Mouse (Mus musculus): ENCODE results near the gene Samd4.

DNA sequence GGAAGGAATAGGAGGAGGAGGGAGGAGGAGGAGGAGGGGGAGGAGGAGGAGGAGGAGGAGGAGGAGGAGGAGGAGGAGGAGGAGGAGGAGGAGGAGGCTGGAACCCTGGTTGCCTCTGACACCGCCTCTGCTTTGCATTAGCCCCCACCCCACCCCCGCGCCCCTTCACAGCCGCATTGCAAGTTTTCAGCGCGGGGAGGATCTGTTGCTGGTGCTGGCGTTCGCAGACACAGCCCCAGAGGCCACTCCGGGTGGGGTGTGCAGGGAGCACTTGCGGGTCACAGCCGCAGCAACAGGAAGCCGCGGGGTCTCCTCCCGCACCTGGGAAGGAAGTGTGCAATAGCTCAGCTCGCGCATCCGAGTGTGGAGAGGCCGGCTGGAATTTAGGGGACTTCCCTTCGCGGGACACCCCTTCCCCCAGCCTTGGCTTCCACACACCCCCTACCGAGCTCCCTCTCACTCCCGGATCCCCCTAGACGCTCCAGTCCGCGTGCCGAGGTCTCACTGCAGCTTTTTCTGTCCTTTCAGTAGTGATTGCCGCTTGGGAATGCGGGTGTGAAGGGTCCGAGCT lies 1.3 kb downstream of the Samd4 start:
- TF ChIP-seq CTCF (IDR thresholded peaks at IDR 0.05; ENCODE audit: low read depth, low read length) = no peak
- no peak for TF ChIP-seq GATA1 (IDR thresholded peaks at IDR 0.05; ENCODE audit: borderline replicate concordance, low read length)
- TF ChIP-seq POLR2AphosphoS5 (IDR thresholded peaks at IDR 0.05; ENCODE audit: insufficient replicate concordance, low read depth, low read length) = no peak
- TF ChIP-seq TAL1 (conservative IDR thresholded peaks at IDR 0.05; ENCODE audit: low read depth, low read length) = no peak
- no peak for TF ChIP-seq GATA2 (IDR thresholded peaks at IDR 0.05; ENCODE audit: borderline replicate concordance, low read depth, low read length)

All from G1E (cell line).